Mouse (Mus musculus): ENCODE measurements around the gene Gpr39. TPM values are rescaled to one million over a fixed set of nuclear protein-coding genes. Genes with fewer than 3 reads are reported as not detected.
"Not testable (repeated sequence)": the region's sequence is repeated elsewhere in the genome, so short reads cannot be mapped to it uniquely, and the experiment has no call there.

Gene Gpr39
- polyA plus RNA-seq (2015; fragmentation: Nextera tagmentation; extraction: Ambion mirVana) = 0.12 TPM in 1 of 2 replicates, not detected in the other

- Histone ChIP-seq H3K4me2 (no peak within 1 kb of the TSS), H3K9me3 (no peaks in the 10 kb centered on the region), H3K4me1 (replicated peaks) (peaks cover 2% of the 10 kb centered on the region; the same call in 1 of the 2 replicates), H3K4me3 (no peak within 1 kb of the TSS), H3K9ac (no peak within 1 kb of the TSS), H3K27ac (replicated peaks) (no peak within 1 kb of the TSS), H3K36me3 (no peaks in the 10 kb centered on the region), H3K27me3 (no peaks in the 10 kb centered on the region; the same call in 1 of the 2 replicates)
- WGBS = 40% methylated on average over 15 of the region's 15 CpGs
- no peak for ATAC-seq (ENCODE audit: low read depth)
These were observed at the start of gene Gpr39 for GRCm38 (mm10) chr1:125676790-125677273. TSS of gene Gpr39 (plus strand) at chr1:125676995.

GRCm38 (mm10) chr1:125639501-125640253 lies 37.1 kb upstream of the Gpr39 start:
- no peak overlapping the region for H3K9ac ChIP-seq
- no peak overlapping the region for H3K4me2 ChIP-seq
- WGBS = 36% methylated on average over 8 of the region's 8 CpGs
- H3K4me3 ChIP-seq = no peak overlapping the region
- no peaks in the 10 kb centered on the region for H3K27me3 ChIP-seq
- ATAC-seq (ENCODE audit: low read depth) = no peak
- no peak overlapping the region for H3K27ac ChIP-seq (replicated peaks)
- H3K4me1 ChIP-seq (replicated peaks) = 0 out of 2 replicates have a peak, but pooled peaks cover 3% of the 10 kb centered on the region
- no peaks in the 10 kb centered on the region for H3K9me3 ChIP-seq
- H3K36me3 ChIP-seq = no peaks in the 10 kb centered on the region

GRCm38 (mm10) chr1:125643643-125644042 lies 33.2 kb upstream of the Gpr39 start:
- Histone ChIP-seq H3K36me3 (no peaks in the 10 kb centered on the region), H3K4me1 (replicated peaks) (0 out of 2 replicates have a peak, but pooled peaks cover 3% of the 10 kb centered on the region), H3K27me3 (no peaks in the 10 kb centered on the region), H3K4me3 (no peak overlapping the region), H3K9ac (no peak overlapping the region), H3K9me3 (no peaks in the 10 kb centered on the region), H3K4me2 (no peak overlapping the region), H3K27ac (replicated peaks) (no peak overlapping the region)
- no peak for ATAC-seq (ENCODE audit: low read depth)
- WGBS = 11% methylated on average over 1 of the region's 1 CpGs

- not testable (repeated sequence) for H3K4me3 ChIP-seq; H3K9ac ChIP-seq; H3K9me3 ChIP-seq; H3K27ac ChIP-seq (replicated peaks); H3K27me3 ChIP-seq; H3K4me1 ChIP-seq (replicated peaks); ATAC-seq (ENCODE audit: low read depth); H3K36me3 ChIP-seq; H3K4me2 ChIP-seq
- WGBS = 89% methylated on average over 2 of the region's 2 CpGs
These were observed 30.0 kb upstream of the Gpr39 start for GRCm38 (mm10) chr1:125646816-125647215.

- H3K4me1 ChIP-seq (replicated peaks) = no peaks in the 10 kb centered on the region
- WGBS = 94% methylated on average over 4 of the region's 4 CpGs
- no peak overlapping the region for H3K4me2 ChIP-seq
- no peaks in the 10 kb centered on the region for H3K36me3 ChIP-seq
- no peak overlapping the region for H3K9ac ChIP-seq
- no peak overlapping the region for H3K4me3 ChIP-seq
- no peak for ATAC-seq (ENCODE audit: low read depth)
- H3K9me3 ChIP-seq = no peaks in the 10 kb centered on the region
- no peaks in the 10 kb centered on the region for H3K27me3 ChIP-seq
- H3K27ac ChIP-seq (replicated peaks) = no peak overlapping the region
These were observed 28.8 kb upstream of the Gpr39 start for GRCm38 (mm10) chr1:125648011-125648410.

- Histone ChIP-seq H3K4me2 (no peak overlapping the region), H3K27me3 (no peaks in the 10 kb centered on the region), H3K4me1 (replicated peaks) (no peaks in the 10 kb centered on the region), H3K9me3 (no peaks in the 10 kb centered on the region), H3K36me3 (no peaks in the 10 kb centered on the region), H3K4me3 (no peak overlapping the region), H3K27ac (replicated peaks) (no peak overlapping the region), H3K9ac (no peak overlapping the region)
- no peak for ATAC-seq (ENCODE audit: low read depth)
- WGBS = 94% methylated on average over 3 of the region's 3 CpGs
These were observed 27.7 kb upstream of the Gpr39 start for GRCm38 (mm10) chr1:125649056-125649455.

- Histone ChIP-seq H3K9ac (no peak overlapping the region), H3K4me1 (replicated peaks) (no peaks in the 10 kb centered on the region), H3K4me3 (no peak overlapping the region), H3K27ac (replicated peaks) (no peak overlapping the region), H3K27me3 (no peaks in the 10 kb centered on the region), H3K36me3 (no peaks in the 10 kb centered on the region), H3K4me2 (no peak overlapping the region), H3K9me3 (no peaks in the 10 kb centered on the region)
- WGBS = 78% methylated on average over 1 of the region's 1 CpGs
- no peak for ATAC-seq (ENCODE audit: low read depth)
These were observed 23.8 kb upstream of the Gpr39 start for GRCm38 (mm10) chr1:125652836-125653594.

GRCm38 (mm10) chr1:125657416-125657815 lies 19.4 kb upstream of the Gpr39 start:
- H3K27ac ChIP-seq (replicated peaks) = no peak overlapping the region
- WGBS = 88% methylated on average over 5 of the region's 5 CpGs
- H3K4me1 ChIP-seq (replicated peaks) = no peaks in the 10 kb centered on the region
- H3K9me3 ChIP-seq = no peaks in the 10 kb centered on the region
- H3K9ac ChIP-seq = no peak overlapping the region
- H3K27me3 ChIP-seq = no peaks in the 10 kb centered on the region
- ATAC-seq (ENCODE audit: low read depth) = no peak
- H3K36me3 ChIP-seq = no peaks in the 10 kb centered on the region
- H3K4me3 ChIP-seq = no peak overlapping the region
- no peak overlapping the region for H3K4me2 ChIP-seq

GRCm38 (mm10) chr1:125660151-125660550 lies 16.6 kb upstream of the Gpr39 start:
- Histone ChIP-seq H3K9me3 (no peaks in the 10 kb centered on the region), H3K27me3 (no peaks in the 10 kb centered on the region), H3K4me3 (no peak overlapping the region), H3K36me3 (no peaks in the 10 kb centered on the region), H3K4me1 (replicated peaks) (no peaks in the 10 kb centered on the region), H3K4me2 (no peak overlapping the region), H3K9ac (no peak overlapping the region), H3K27ac (replicated peaks) (no peak overlapping the region)
- no peak for ATAC-seq (ENCODE audit: low read depth)
- 87% methylated on average over 4 of the region's 4 CpGs for WGBS

- Histone ChIP-seq H3K27ac (replicated peaks) (no peak overlapping the region), H3K4me1 (replicated peaks) (no peaks in the 10 kb centered on the region), H3K9ac (no peak overlapping the region), H3K27me3 (no peaks in the 10 kb centered on the region), H3K4me3 (no peak overlapping the region), H3K9me3 (no peaks in the 10 kb centered on the region), H3K4me2 (no peak overlapping the region), H3K36me3 (no peaks in the 10 kb centered on the region)
- WGBS = 92% methylated on average over 4 of the region's 4 CpGs
- ATAC-seq (ENCODE audit: low read depth) = no peak
These were observed 15.9 kb upstream of the Gpr39 start for GRCm38 (mm10) chr1:125660901-125661300.

- Histone ChIP-seq H3K36me3 (no peaks in the 10 kb centered on the region), H3K27ac (replicated peaks) (no peak overlapping the region), H3K27me3 (no peaks in the 10 kb centered on the region), H3K4me2 (no peak overlapping the region), H3K4me3 (no peak overlapping the region), H3K9me3 (no peaks in the 10 kb centered on the region), H3K4me1 (replicated peaks) (no peaks in the 10 kb centered on the region), H3K9ac (no peak overlapping the region)
- no peak for ATAC-seq (ENCODE audit: low read depth)
- WGBS = 87% methylated on average over 2 of the region's 2 CpGs
These were observed 14.7 kb upstream of the Gpr39 start for GRCm38 (mm10) chr1:125662058-125662457.

GRCm38 (mm10) chr1:125662660-125663059 lies 14.1 kb upstream of the Gpr39 start:
- Histone ChIP-seq H3K9ac (no peak overlapping the region), H3K4me1 (replicated peaks) (no peaks in the 10 kb centered on the region), H3K9me3 (no peaks in the 10 kb centered on the region), H3K27ac (replicated peaks) (no peak overlapping the region), H3K4me3 (no peak overlapping the region), H3K36me3 (no peaks in the 10 kb centered on the region), H3K4me2 (no peak overlapping the region), H3K27me3 (no peaks in the 10 kb centered on the region)
- no peak for ATAC-seq (ENCODE audit: low read depth)
- 83% methylated on average over 5 of the region's 5 CpGs for WGBS
